Mouse (Mus musculus): ENCODE results near the gene Zfhx3.

DNA sequence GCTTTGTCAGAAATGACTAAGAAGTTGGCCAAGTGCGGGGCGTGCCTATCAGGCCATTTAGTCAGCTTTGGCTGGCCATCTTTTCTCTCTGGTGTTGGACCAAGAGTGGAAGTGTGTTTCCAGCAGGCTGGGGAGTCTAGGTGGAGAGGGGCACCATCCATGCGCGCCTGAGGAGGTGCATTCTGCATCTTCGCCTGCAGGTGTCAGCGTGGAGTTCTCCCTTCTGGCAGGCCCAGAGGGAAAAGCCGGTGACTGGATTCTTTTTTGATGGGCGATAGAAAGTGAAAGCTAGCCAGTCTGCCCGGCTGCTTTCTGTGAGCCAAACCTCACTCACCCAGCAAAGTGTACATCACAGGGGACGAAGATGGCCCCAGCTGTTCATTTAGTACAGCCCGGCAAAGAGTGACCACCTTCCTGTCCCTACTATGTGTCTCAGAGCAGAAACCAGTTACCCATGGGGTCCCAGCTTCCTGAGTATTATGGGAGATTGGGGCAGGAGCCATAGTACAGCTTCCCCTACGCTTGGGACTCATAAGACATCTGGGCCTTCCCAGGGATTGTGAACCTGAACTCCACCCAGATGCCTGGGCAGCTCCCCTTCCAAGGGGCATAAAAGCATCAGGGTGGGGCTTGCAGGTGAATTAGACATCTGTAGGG lies 944.3 kb downstream of the Zfhx3 start:
- TF ChIP-seq EP300 (IDR thresholded peaks at IDR 0.05; ENCODE audit: insufficient read depth, low read depth, low read length) (no peak), POLR2A (IDR thresholded peaks at IDR 0.05; ENCODE audit: insufficient read depth, low read length) (no peak)
